Mouse (Mus musculus) urinary bladder, postnatal 25 days (tissue): ENCODE measurements around the gene Morc3.

Experiments
- DNase-seq: peaks from one replicate; pipeline ENCODE4 v3.0.0; 2022; ENCODE audit warnings: low spot score

The Morc3 gene

GRCm38 (mm10) chr16:93831627-93832395 lies at the start of gene Morc3:
Gene Morc3, plus strand, starts transcription at chr16:93832121.
- peak; percentile 100 for DNase-seq

- DNase-seq, result no peak
These were observed 47.7 kb upstream of the Morc3 start for GRCm38 (mm10) chr16:93784175-93784574.

GRCm38 (mm10) chr16:93785805-93786204 lies 46.1 kb upstream of the Morc3 start:
- DNase-seq, result peak; percentile 52

- no peak for DNase-seq
These were observed 43.5 kb upstream of the Morc3 start for GRCm38 (mm10) chr16:93788388-93788787.

- DNase-seq, result no peak
These were observed 43.0 kb upstream of the Morc3 start for GRCm38 (mm10) chr16:93788881-93789280.

DNA sequence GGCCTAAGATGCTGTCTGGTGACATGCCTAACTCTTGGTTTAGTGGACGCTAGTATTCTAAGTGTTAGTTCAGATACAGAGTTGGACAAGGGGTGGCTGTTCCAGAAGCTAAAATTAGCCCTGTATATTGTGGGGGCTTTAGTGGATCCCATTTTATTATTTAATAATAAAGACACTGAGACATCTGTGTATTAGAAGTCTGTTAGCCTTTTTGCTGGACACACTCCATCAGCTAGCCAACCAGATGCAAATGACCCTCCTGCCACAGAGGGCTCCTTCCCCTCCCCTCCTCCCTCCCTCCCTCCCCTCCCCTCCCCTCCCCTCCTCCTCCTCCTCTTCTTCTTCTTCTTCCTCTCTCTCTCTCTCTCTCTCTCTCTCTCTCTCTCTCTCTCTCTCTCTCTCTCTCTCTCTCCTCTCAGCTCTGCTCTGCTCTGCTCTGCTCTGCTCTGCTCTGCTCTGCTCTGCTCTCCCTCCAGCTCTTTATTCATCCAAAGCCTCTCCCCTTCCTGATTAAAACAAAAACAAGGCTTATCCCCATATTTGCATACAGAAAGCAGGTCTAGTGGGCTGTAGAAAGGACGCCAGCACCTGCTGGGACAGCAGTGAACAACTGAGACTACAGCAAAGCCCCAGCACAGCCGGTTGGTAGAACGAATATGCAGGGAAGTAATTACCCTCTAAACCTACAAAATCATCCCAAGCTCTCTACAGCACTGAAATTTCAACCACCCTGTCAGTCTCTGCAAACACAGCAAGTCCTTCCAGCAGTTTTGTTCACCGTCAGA lies 41.8 kb upstream of the Morc3 start:
- DNase-seq, result no peak

DNA sequence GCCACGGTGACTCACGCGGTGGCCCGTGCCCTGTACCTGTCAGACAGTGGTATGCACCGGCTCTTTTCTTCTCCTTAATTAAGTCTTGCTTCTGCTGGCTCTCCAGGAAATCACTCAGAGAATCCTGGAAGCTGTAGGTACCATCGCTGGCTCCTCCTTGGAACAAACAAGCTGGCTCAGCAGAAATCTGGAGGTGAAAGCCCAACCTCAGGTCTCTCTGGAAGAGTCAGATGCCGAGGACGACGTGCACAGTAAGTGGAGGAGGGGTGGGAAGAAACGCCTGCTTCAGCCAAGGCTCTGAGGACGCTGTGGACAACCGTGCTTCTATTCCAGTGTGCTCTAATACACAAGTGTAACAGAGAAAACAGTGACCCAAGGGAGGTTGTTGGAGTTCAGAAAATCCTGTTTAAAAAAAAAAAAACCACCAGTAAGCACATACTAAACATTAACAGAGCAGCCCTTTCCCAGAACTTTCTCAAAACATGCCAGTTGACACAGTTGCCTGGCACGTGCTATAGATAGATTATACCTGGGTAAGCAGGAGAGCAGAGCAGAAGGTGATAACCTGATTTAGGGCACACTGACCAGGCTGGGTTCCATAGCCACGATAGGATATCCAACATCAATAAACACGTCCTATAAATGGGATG lies 38.8 kb upstream of the Morc3 start:
- no peak for DNase-seq

DNA sequence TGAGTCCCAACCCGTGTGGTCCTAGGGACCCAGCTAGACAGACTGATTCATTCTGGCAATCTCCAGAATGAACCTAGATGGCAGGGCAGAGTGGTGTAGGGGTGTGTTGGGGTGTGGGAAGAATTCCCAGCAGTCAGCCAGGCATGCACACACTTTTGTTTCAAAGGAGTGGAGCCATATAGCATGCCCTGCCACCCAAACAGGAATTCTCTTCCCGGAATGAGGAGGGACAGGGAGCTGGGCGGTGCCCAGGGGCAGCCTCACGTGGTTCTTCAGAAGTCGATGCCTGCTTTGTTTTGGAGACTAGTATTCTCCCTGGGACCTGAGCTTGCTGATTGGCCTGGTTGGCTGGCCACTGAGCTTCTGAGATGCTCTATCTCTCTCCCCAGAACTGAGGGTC lies 37.1 kb upstream of the Morc3 start:
- no peak for DNase-seq

DNA sequence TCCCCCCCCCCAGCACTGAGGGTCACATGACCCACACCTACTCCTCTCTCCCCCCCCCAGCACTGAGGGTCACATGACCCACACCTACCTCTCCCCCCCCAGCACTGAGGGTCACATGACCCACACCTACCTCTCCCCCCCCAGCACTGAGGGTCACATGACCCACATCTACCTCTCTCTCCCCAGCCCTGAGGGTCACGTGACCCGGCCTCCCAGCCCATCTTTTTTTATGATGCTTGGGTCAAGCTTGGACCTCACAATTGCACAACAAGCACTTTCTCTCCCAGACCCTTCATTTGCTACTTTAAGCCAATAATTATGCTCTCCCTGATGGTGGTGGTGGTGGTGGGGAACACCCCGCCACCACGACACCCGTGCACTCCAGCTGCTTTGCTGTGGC lies 36.5 kb upstream of the Morc3 start:
- DNase-seq, result no peak

GRCm38 (mm10) chr16:93797021-93797840 lies 34.7 kb upstream of the Morc3 start:
- DNase-seq, result no peak

DNA sequence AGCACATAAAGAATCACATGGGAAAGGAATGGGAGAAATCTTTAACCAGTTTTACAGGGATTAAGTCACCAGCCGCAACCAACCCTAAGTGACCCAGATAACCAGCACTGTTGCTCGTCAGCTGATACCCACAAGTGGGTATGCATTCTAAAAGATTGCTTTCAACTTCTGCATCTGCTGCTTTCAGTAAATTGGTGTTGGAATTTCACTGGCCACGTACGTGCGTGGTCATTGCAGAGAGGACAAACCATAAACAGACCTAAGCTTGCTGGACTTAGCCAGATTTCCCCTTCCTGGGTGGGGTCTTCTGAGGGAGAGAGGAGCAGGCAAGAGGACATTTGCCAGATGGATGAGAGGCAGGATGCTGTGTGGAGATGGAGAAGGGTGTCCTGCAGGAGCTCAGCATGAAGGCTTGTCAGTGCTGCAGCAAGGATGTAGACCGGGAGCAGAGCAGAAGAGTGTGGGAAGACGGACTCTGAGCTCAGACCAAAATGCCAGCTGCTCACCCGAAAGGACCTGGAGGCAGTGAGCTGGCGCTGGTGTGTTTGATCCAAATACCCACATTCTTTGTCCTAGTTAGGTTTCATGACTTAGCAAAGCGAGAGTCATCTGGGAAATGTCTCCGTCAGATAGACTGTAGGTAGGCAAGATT lies 34.0 kb upstream of the Morc3 start:
- DNase-seq, result no peak

GRCm38 (mm10) chr16:93798623-93799022 lies 33.3 kb upstream of the Morc3 start:
- DNase-seq, result no peak

GRCm38 (mm10) chr16:93799071-93799470 lies 32.9 kb upstream of the Morc3 start:
- no peak for DNase-seq

GRCm38 (mm10) chr16:93799936-93800335 lies 32.0 kb upstream of the Morc3 start:
- no peak for DNase-seq

DNA sequence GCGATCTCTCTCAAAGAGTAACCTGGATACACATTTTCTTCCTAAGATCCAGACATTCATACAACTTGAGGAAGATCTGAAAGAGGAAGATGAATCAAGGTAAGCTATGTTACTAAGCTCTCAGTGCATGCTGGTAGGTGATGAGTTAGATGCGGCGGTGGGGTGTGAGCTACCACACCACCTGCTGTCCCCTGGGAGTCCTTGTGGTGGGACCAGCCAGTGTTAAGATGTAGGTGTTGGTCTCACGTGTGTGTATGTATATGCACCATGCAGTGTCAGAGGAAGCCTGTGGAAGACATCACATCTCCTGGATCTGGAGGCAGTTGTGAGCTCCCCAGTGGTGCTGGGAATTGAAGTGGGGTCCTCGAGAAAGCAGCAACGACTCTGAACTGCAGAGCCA lies 24.8 kb upstream of the Morc3 start:
- DNase-seq, result no peak

DNA sequence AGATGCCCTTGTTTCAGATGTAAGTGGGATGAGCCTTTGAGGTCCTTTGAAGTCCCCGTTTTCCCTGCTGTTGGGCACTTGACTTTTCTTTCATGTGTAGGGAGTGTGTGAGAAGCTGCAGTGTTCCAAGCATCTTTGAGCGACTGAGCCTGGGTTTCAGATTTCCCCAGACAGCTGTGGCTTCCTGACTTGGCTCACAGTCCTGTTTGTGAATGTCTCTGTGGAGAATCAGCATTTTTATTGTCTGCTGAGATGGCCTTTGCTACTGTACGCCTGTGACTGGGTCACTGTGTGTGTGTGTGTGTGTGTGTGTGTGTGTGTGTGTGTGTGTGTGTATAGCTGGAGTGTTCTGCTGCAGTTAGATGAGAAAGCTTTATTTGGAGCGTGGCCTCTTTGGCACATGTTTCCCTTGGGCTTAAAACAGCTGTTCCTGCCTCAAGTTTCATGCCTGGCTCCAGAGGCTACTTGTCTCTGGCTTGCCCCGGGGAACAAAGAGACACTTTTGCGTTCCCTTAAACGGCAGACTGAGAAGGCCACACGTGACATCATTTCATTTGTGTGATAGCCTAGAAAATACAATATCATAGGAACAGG lies 23.9 kb upstream of the Morc3 start:
- no peak for DNase-seq

GRCm38 (mm10) chr16:93815856-93816736 lies 15.8 kb upstream of the Morc3 start:
- peak; percentile 51 for DNase-seq

- DNase-seq, result no peak
These were observed 15.1 kb upstream of the Morc3 start for GRCm38 (mm10) chr16:93816861-93817260.

DNA sequence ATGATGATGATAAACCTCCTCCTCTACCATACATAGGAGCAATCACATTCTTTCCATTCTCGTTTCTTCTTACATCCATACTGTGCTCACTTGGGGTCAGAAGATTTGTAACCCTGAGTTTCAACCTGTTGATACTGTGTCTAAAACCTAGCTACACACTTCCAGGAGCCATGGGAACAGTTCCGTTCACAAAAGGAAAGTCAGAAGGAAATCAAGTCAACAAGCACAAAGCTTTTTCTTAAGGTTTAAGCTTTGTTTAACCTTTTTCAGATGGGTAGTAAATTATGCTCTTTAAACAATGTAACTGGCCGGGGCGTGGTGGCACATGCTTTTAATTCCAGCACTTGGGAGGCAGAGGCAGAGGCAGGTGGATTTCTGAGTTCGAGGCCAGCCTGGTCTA lies 14.6 kb upstream of the Morc3 start:
- DNase-seq, result no peak

GRCm38 (mm10) chr16:93818691-93819324 lies 13.1 kb upstream of the Morc3 start:
- DNase-seq, result no peak
